Mouse (Mus musculus) testis, adult 2 months (tissue): ENCODE measurements around the gene Spout1. TPM values are rescaled to one million over a fixed set of nuclear protein-coding genes. Genes with fewer than 3 reads are reported as not detected.
"Not testable (repeated sequence)": the region's sequence is repeated elsewhere in the genome, so short reads cannot be mapped to it uniquely, and the experiment has no call there.

Experiments
- H3K27ac ChIP-seq: fragments of 200-500 bp; 2 replicates; pipeline ENCODE4 v1.5.1; 2012; ENCODE audit warnings: low read depth, low read length; ENCODE audit not compliant: control insufficient read depth, insufficient read depth
- H3K27me3 ChIP-seq: fragments of 200-500 bp; 2 replicates; pipeline ENCODE4 v1.6.1; 2012; ENCODE audit warnings: mild to moderate bottlenecking, low read length, moderate library complexity; ENCODE audit not compliant: control insufficient read depth, insufficient read depth
- H3K36me3 ChIP-seq: fragments of 200-500 bp; 2 replicates; pipeline ENCODE4 v1.6.1; 2012; ENCODE audit warnings: mild to moderate bottlenecking, low read length; ENCODE audit not compliant: control insufficient read depth, insufficient read depth
- H3K4me1 ChIP-seq: fragments of 200-500 bp; 2 replicates; pipeline ENCODE4 v1.6.1; 2012; ENCODE audit warnings: low read length; ENCODE audit not compliant: control insufficient read depth, insufficient read depth
- H3K4me3 ChIP-seq: fragments of 200-500 bp; 2 replicates; pipeline ENCODE4 v1.5.1; 2012; ENCODE audit warnings: low read depth, mild to moderate bottlenecking, low read length, moderate library complexity, mixed read lengths; ENCODE audit not compliant: control insufficient read depth
- CTCF ChIP-seq: fragments of 200-500 bp; IDR thresholded peaks from 2 replicates; pipeline ENCODE4 v1.5.1; 2012; ENCODE audit warnings: low read depth, mild to moderate bottlenecking, inconsistent platforms, low read length, moderate library complexity; ENCODE audit not compliant: control insufficient read depth, insufficient read depth, insufficient replicate concordance
- POLR2A ChIP-seq: fragments of 200-500 bp; IDR thresholded peaks from 2 replicates; pipeline ENCODE4 v1.6.1; 2012; ENCODE audit warnings: low read depth, mild to moderate bottlenecking, inconsistent platforms, low read length, moderate library complexity; ENCODE audit not compliant: control insufficient read depth
- polyA plus RNA-seq: library from polyadenylated mRNA; depleted of rRNA; stranded (reverse); fragments of >200 nt; gene quantifications from 2 replicates; pipeline ENCODE4 v1.2.3, GENCODE M21; 2012

The Spout1 gene
- polyA plus RNA-seq, 1 experiment: 149 TPM

DNA sequence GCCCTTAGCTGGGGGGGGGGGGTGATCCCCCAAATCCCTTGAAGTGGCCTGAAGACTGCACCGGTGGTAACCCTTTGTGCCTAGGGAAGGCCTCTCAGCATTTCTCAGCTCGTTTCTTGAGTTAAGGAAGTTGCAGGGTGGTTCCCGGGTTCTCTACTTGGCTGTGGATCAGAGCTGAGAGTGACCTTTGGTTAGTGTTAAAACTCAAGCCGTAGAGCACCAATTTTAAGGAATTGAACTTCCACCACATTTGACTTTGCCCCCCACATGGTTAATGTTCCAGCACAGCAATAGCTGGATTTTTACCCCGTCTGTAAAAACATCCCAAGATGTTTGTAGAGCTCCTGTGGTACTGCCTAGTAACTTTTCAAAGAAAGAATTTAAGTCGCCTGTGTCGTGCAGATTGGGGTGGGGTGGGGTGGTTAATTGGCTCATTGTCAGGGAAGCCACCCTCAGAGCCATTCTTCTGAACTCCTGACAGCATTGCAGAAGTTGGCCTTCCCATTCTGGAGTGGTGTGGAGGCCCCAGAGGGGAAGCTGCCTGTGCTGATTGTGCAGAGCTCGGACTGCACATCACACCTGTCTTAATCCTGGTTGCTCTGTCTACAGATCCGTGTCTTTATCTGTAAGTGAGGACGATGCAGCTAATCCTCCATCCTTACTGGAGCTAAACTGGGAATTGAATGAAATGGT is 43.2 kb downstream of the Spout1 start:
- no peak overlapping the region for H3K4me3 ChIP-seq
- H3K27ac ChIP-seq: no peak overlapping the region
- peaks cover 2% of the 10 kb centered on the region for H3K36me3 ChIP-seq
- H3K27me3 ChIP-seq: no peaks in the 10 kb centered on the region
- H3K4me1 ChIP-seq: peaks cover 10% of the 10 kb centered on the region
- TF ChIP-seq POLR2A: no peak
- TF ChIP-seq CTCF: no peak

DNA sequence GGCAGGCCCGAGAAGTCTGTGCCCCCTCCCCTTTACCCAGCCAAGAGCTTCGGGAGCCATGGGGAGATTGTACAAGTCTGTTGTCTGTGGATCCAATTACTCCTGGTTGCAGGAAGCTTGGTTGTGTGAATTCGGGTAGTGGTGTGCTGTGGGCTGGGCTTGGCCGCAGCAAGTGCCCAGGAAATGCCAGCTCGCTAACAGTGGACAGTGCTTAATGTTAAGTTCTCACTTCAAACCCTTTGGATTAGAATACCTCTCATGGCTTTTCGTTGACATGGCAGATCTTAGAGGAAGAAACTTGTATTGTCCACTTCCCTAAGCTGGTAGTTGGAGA is 43.9 kb downstream of the Spout1 start:
- TF ChIP-seq CTCF (no peak), POLR2A (no peak)

DNA sequence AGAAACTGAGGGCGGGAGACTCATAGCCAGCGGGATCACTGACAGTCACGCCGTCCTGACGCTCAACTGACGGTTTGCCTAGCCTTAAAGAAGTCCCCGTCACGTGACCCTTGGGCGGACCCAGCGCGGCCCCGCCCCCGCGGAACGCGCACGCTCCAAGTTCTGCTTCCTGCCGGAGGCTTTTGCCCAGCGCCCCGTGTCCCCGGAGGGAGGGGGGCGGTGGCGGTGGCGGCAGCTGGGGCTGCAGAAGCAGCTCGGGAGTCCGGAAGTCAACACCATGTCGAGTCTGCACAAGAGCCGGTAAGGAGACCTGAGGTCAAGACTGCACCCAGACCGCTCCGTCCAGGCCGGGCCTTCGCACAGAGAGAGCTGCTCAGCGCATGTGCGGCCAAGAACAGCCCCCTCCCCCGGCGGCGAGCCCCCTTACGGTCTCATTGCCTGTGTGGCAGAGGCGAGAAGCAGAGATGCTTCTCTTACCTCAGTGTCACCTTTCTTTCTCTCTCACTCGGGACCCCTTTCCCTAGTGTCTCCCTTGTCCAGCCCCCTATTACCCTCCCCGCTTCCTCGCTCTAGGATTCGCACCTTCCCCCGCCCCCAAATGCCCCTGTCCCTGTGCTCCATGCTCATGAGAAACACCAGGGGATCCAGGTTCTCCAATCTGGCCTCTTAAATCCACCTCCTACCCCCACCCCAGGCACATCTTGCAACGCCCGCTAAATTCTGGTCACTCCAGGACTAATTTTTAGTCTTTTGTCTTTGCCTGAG is 44.5 kb downstream of the Spout1 start, which contains the start of gene Tbc1d13:
Gene Tbc1d13, plus strand, starts transcription at position 134 of the 765 bp plus-strand sequence.
- TF ChIP-seq POLR2A (peak; percentile 100), CTCF (no peak)
- Histone ChIP-seq H3K27me3 (no peaks in the 10 kb centered on the region), H3K27ac (peak within 1 kb of the TSS; percentile 99), H3K36me3 (peaks cover 2% of the 10 kb centered on the region; the same call in 1 of the 2 replicates), H3K4me1 (peaks cover 10% of the 10 kb centered on the region), H3K4me3 (peak within 1 kb of the TSS; percentile 99)

More for the DNA sequence above, 43.9 kb downstream of the Spout1 start:
- H3K27me3 ChIP-seq: no peaks in the 10 kb centered on the region
- no peak overlapping the region for H3K27ac ChIP-seq
- H3K4me3 ChIP-seq: peak overlapping the region; percentile 99
- peaks cover 2% of the 10 kb centered on the region; the same call in 1 of the 2 replicates for H3K36me3 ChIP-seq
- H3K4me1 ChIP-seq: peaks cover 10% of the 10 kb centered on the region

DNA sequence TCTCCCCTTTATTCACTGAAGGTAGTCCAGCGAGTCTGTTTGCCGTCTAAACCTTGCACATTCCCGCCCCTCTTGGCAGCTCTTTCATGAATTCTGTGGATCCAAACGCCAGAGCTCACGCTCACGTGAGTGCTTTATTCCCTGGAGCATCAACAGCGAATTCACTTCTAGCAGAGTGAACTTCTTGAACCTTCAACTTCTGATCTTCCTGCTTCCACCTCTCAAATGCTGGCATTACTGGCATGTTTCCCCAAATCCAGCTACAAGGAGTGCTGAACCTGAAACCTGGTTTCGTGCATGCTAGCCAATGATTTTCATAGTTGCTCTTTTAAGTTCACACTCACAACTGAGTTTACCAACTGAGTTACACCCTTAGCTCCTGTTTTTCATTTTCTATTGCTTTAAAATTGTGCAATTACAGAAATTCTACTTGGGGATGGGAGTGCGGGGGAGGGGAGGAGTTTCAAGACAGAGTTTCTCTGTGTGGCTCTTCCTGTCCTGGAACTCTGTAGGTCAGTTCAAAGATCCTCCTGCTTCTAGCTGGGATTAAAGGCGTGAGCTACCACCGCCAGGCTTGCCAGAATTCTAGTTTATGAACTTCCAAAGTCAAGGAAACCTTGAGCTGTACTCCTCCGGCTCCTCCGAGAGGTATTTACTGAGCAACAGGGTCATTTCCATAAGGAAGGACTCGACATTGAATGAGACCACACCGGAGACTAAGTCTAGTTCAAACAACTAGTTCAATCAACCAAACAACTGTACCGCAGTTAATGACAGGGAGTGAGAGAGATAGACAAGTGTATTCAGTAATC is 45.3 kb downstream of the Spout1 start:
- Histone ChIP-seq H3K4me1 (peaks cover 10% of the 10 kb centered on the region), H3K4me3 (peak overlapping the region; percentile 99)

DNA sequence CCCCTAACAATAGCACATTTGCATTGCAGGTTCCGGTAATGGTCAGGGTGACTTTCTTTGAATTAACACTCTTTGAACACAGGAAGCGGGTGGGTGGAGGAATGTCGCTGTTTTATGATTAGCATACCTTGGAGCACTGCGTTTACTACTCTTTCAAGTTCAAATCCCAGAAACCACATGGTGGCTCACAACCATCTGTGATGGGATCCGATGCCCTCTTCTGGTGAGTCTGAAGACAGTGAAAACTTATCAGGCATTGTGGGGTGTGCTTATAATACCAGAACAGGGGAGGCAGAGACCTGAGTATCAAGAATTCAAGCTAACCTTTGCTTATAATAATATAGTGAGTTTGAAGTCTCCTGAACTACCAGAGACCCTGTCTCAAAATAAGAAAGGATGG is 47.0 kb downstream of the Spout1 start:
- not testable (repeated sequence) for H3K27me3 ChIP-seq, H3K4me3 ChIP-seq, H3K36me3 ChIP-seq, H3K27ac ChIP-seq
- peaks cover 10% of the 10 kb centered on the region for H3K4me1 ChIP-seq

More for the DNA sequence above, 45.3 kb downstream of the Spout1 start:
- Histone ChIP-seq H3K27ac (peak overlapping the region; percentile 99), H3K36me3 (peaks cover 2% of the 10 kb centered on the region; the same call in 1 of the 2 replicates), H3K27me3 (no peaks in the 10 kb centered on the region)
- TF ChIP-seq POLR2A (no peak), CTCF (no peak)

DNA sequence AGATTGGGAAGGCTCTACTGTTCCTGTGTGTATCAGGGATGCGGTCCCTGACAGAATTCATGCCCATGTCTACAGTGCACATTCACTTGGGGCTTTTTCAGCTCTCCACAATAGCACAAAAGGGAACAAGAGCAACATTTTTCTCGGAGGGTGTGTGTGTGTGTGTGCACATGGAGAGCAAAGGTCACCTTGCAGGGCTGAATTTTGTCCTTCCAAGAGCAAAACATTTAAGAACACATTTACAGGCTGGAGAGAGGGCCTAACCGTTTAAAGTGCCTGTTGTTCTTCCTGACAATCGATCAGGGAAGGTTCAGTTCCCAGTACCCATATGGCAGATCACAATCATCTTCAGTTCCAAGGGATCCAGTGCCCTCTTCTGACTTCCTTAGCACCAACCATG is 48.1 kb downstream of the Spout1 start:
- TF ChIP-seq POLR2A (no peak), CTCF (no peak)
- Histone ChIP-seq H3K4me3 (no peak overlapping the region), H3K4me1 (peaks cover 11% of the 10 kb centered on the region), H3K27me3 (no peaks in the 10 kb centered on the region), H3K27ac (no peak overlapping the region), H3K36me3 (no peaks in the 10 kb centered on the region)

DNA sequence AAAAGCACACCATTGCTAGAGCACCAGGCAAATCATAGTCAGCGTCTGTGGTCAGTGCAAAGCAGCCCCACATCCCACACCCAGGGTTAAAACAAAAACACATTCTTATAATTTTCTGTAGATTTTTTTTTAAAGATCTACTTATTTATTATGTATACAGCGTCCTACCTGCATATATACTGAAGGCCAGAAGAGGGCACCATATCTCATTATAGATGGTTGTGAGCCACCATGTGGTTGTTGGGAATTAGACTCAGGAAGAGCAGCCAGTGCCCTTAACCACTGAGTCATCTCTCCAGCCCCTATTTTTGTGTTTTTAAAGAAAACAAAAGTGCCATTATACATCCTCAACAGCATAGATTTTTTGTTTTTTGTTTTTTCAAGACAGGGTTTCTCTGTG is 49.5 kb downstream of the Spout1 start:
- TF ChIP-seq POLR2A: no peak
- no peak for TF ChIP-seq CTCF
- H3K4me3 ChIP-seq: no peak overlapping the region
- H3K27ac ChIP-seq: no peak overlapping the region
- H3K36me3 ChIP-seq: no peaks in the 10 kb centered on the region
- H3K27me3 ChIP-seq: no peaks in the 10 kb centered on the region
- H3K4me1 ChIP-seq: peaks cover 10% of the 10 kb centered on the region
